Mouse (Mus musculus): ENCODE data around the gene Tmub2. TPM values are rescaled to one million over a fixed set of nuclear protein-coding genes. Genes with fewer than 3 reads are reported as not detected.

The Tmub2 gene
- polyA plus RNA-seq, 1 experiment: 59.7 TPM

- Histone ChIP-seq H3K27ac (ENCODE audit: insufficient read depth, low read depth, low read length) (no peak overlapping the region), H3K4me1 (ENCODE audit: control insufficient read depth, insufficient read depth, low read length) (no peaks in the 10 kb centered on the region), H3K4me3 (ENCODE audit: insufficient read depth, low read depth, low read length) (no peak overlapping the region), H3K27me3 (replicated peaks; ENCODE audit: control insufficient read depth, insufficient read depth, low read length) (no peaks in the 10 kb centered on the region; the same call in 1 of the 2 replicates), H3K36me3 (ENCODE audit: control insufficient read depth, insufficient read depth, low read length) (no peaks in the 10 kb centered on the region)
- DNase-seq: no peak
- WGBS: 88% methylated on average over 7 of the region's 7 CpGs
- TF ChIP-seq CTCF (conservative IDR thresholded peaks at IDR 0.05; ENCODE audit: insufficient read depth, insufficient read length, low read depth, low read length): no peak
- TF ChIP-seq POLR2A (IDR thresholded peaks at IDR 0.05; ENCODE audit: low read depth, low read length): no peak
Measured at GRCm38 (mm10) chr11:102327839-102328238, 43.1 kb downstream of the Tmub2 start.

GRCm38 (mm10) chr11:102329518-102329917, 44.8 kb downstream of the Tmub2 start:
- H3K27me3 ChIP-seq (replicated peaks; ENCODE audit: control insufficient read depth, insufficient read depth, low read length): no peaks in the 10 kb centered on the region; the same call in 1 of the 2 replicates
- no peak for DNase-seq
- H3K4me3 ChIP-seq (ENCODE audit: insufficient read depth, low read depth, low read length): no peak overlapping the region
- H3K36me3 ChIP-seq (ENCODE audit: control insufficient read depth, insufficient read depth, low read length): no peaks in the 10 kb centered on the region
- H3K4me1 ChIP-seq (ENCODE audit: control insufficient read depth, insufficient read depth, low read length): no peaks in the 10 kb centered on the region
- no peak for TF ChIP-seq POLR2A (IDR thresholded peaks at IDR 0.05; ENCODE audit: low read depth, low read length)
- TF ChIP-seq CTCF (conservative IDR thresholded peaks at IDR 0.05; ENCODE audit: insufficient read depth, insufficient read length, low read depth, low read length): no peak
- no peak overlapping the region for H3K27ac ChIP-seq (ENCODE audit: insufficient read depth, low read depth, low read length)

GRCm38 (mm10) chr11:102330039-102330438, 45.3 kb downstream of the Tmub2 start:
- Histone ChIP-seq H3K27me3 (replicated peaks; ENCODE audit: control insufficient read depth, insufficient read depth, low read length) (no peaks in the 10 kb centered on the region; the same call in 1 of the 2 replicates), H3K36me3 (ENCODE audit: control insufficient read depth, insufficient read depth, low read length) (no peaks in the 10 kb centered on the region), H3K27ac (ENCODE audit: insufficient read depth, low read depth, low read length) (no peak overlapping the region), H3K4me1 (ENCODE audit: control insufficient read depth, insufficient read depth, low read length) (no peaks in the 10 kb centered on the region), H3K4me3 (ENCODE audit: insufficient read depth, low read depth, low read length) (no peak overlapping the region)
- DNase-seq: no peak
- 76% methylated on average over 3 of the region's 3 CpGs for WGBS
- TF ChIP-seq POLR2A (IDR thresholded peaks at IDR 0.05; ENCODE audit: low read depth, low read length) (no peak), CTCF (conservative IDR thresholded peaks at IDR 0.05; ENCODE audit: insufficient read depth, insufficient read length, low read depth, low read length) (no peak)

- 56% methylated on average over 4 of the region's 4 CpGs for WGBS
- DNase-seq: no peak
- H3K27ac ChIP-seq (ENCODE audit: insufficient read depth, low read depth, low read length): no peak overlapping the region
- H3K4me1 ChIP-seq (ENCODE audit: control insufficient read depth, insufficient read depth, low read length): no peaks in the 10 kb centered on the region
- H3K36me3 ChIP-seq (ENCODE audit: control insufficient read depth, insufficient read depth, low read length): no peaks in the 10 kb centered on the region
- TF ChIP-seq CTCF (conservative IDR thresholded peaks at IDR 0.05; ENCODE audit: insufficient read depth, insufficient read length, low read depth, low read length) (no peak), POLR2A (IDR thresholded peaks at IDR 0.05; ENCODE audit: low read depth, low read length) (no peak)
- H3K27me3 ChIP-seq (replicated peaks; ENCODE audit: control insufficient read depth, insufficient read depth, low read length): no peaks in the 10 kb centered on the region; the same call in 1 of the 2 replicates
- no peak overlapping the region for H3K4me3 ChIP-seq (ENCODE audit: insufficient read depth, low read depth, low read length)
Measured at GRCm38 (mm10) chr11:102331806-102332205, 47.1 kb downstream of the Tmub2 start.

GRCm38 (mm10) chr11:102333061-102333460, 48.3 kb downstream of the Tmub2 start:
- no peaks in the 10 kb centered on the region for H3K36me3 ChIP-seq (ENCODE audit: control insufficient read depth, insufficient read depth, low read length)
- H3K4me1 ChIP-seq (ENCODE audit: control insufficient read depth, insufficient read depth, low read length): no peaks in the 10 kb centered on the region
- no peak overlapping the region for H3K4me3 ChIP-seq (ENCODE audit: insufficient read depth, low read depth, low read length)
- no peaks in the 10 kb centered on the region for H3K27me3 ChIP-seq (replicated peaks; ENCODE audit: control insufficient read depth, insufficient read depth, low read length)
- H3K27ac ChIP-seq (ENCODE audit: insufficient read depth, low read depth, low read length): no peak overlapping the region
- no peak for TF ChIP-seq CTCF (conservative IDR thresholded peaks at IDR 0.05; ENCODE audit: insufficient read depth, insufficient read length, low read depth, low read length)
- no peak for TF ChIP-seq POLR2A (IDR thresholded peaks at IDR 0.05; ENCODE audit: low read depth, low read length)
- no peak for DNase-seq

GRCm38 (mm10) chr11:102334010-102334409, 49.3 kb downstream of the Tmub2 start:
- Histone ChIP-seq H3K4me1 (ENCODE audit: control insufficient read depth, insufficient read depth, low read length) (0 out of 2 replicates have a peak, but pooled peaks cover 3% of the 10 kb centered on the region), H3K27me3 (replicated peaks; ENCODE audit: control insufficient read depth, insufficient read depth, low read length) (no peaks in the 10 kb centered on the region), H3K36me3 (ENCODE audit: control insufficient read depth, insufficient read depth, low read length) (no peaks in the 10 kb centered on the region), H3K4me3 (ENCODE audit: insufficient read depth, low read depth, low read length) (no peak overlapping the region), H3K27ac (ENCODE audit: insufficient read depth, low read depth, low read length) (no peak overlapping the region)
- no peak for DNase-seq
- TF ChIP-seq CTCF (conservative IDR thresholded peaks at IDR 0.05; ENCODE audit: insufficient read depth, insufficient read length, low read depth, low read length): no peak
- TF ChIP-seq POLR2A (IDR thresholded peaks at IDR 0.05; ENCODE audit: low read depth, low read length): no peak
- WGBS: 67% methylated on average over 4 of the region's 4 CpGs

- Histone ChIP-seq H3K4me3 (ENCODE audit: insufficient read depth, low read depth, low read length) (no peak overlapping the region), H3K4me1 (ENCODE audit: control insufficient read depth, insufficient read depth, low read length) (0 out of 2 replicates have a peak, but pooled peaks cover 3% of the 10 kb centered on the region), H3K27ac (ENCODE audit: insufficient read depth, low read depth, low read length) (peak overlapping the region; percentile 53; the same call in 1 of the 2 replicates), H3K36me3 (ENCODE audit: control insufficient read depth, insufficient read depth, low read length) (no peaks in the 10 kb centered on the region), H3K27me3 (replicated peaks; ENCODE audit: control insufficient read depth, insufficient read depth, low read length) (no peaks in the 10 kb centered on the region)
- peak; percentile 64 for DNase-seq
- WGBS: 49% methylated on average over 9 of the region's 9 CpGs
- TF ChIP-seq POLR2A (IDR thresholded peaks at IDR 0.05; ENCODE audit: low read depth, low read length) (no peak), CTCF (conservative IDR thresholded peaks at IDR 0.05; ENCODE audit: insufficient read depth, insufficient read length, low read depth, low read length) (no peak)
Measured at GRCm38 (mm10) chr11:102334973-102335700, 50.4 kb downstream of the Tmub2 start.
